Mouse (Mus musculus): ENCODE measurements around the gene Gm5108.

Gm5108 gene

DNA sequence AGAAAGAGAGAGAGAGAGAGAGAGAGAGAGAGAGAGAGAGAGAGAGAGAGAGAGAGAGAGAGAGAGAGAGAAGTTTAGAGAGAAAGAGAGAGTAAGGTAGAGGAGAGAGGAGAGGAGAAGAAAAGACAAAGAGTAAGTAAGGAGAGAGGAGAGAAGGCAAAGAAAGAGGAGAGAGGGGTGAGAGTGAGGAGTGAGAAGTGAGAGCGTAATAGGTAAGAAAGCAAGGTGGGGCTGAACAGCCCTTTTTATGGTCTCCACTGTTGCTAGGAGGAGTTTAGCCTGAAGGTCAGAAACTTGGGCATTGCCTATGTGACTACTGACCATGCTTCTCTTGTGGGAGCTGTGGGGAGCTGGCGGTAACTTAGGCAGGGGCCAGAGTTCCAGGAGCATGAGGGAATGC, at the start of gene Gm5108:
TSS of gene Gm5108 (plus strand) at position 301 of the 400 bp plus-strand sequence.
- in situ Hi-C loops (cut with MboI; ENCODE audit: unreplicated experiment in 2 of 2) = no loop called here

DNA sequence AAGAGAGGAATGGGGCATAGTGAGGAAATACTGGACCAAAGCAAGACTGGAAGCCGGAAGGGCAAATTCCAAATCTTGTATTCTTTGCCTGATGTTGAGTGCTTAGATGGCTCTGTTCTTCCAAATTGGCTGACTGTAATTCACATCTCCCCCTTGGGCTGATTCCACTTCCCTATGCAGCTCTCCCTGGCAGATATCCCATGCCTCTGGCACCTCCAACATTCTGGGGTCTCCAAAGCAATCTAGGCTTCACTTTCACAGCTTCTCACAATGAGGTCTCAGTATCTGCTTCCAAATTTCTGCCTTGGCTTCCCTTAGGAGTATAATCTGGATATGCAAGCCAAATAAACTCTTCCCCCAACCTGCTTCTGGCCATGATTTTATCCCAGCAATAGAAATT, 42.5 kb upstream of the Gm5108 start:
- in situ Hi-C loops (cut with MboI; ENCODE audit: unreplicated experiment in 2 of 2) = no loop called here

DNA sequence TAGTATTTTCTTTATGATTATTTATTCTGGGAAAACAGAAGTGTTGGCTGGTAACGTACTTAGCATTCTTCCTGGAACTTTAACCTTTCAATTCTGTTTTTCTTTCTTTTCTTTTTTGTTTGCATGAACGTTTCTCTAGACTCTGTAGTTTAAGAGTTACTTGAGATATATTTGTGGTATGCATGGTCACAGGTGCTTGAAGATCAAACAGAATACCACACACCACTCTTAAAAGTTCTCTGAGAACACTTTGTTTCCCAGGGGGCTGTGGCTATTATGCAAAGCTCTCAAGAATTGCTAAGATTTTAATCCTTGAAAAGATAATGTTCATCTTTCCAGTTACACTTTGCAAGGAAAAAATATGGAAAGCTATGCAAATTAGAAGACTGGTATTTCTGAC, 36.9 kb upstream of the Gm5108 start:
- in situ Hi-C loops (cut with MboI; ENCODE audit: unreplicated experiment in 2 of 2) = no loop called here

DNA sequence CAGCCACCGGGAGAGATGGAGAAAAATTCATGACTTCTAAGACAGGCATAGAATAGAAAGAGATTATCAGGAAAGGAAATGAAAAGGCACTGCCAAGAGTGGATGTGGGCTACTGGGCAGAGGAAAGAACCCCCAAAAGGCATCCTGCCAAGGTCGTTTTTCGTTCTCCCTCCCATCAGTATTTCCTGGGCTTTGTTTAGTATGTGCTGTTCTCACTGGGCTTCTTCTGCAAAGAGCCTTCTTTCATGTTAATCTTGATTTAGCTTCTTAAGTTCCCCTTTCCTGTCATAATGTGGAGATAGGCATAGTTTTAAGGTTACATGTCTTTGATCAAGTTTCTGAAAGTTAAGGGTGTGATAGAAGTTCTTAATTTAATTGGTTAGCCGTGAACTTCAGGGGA, 10.9 kb upstream of the Gm5108 start:
- in situ Hi-C loops (cut with MboI; ENCODE audit: unreplicated experiment in 2 of 2) = no loop called here

DNA sequence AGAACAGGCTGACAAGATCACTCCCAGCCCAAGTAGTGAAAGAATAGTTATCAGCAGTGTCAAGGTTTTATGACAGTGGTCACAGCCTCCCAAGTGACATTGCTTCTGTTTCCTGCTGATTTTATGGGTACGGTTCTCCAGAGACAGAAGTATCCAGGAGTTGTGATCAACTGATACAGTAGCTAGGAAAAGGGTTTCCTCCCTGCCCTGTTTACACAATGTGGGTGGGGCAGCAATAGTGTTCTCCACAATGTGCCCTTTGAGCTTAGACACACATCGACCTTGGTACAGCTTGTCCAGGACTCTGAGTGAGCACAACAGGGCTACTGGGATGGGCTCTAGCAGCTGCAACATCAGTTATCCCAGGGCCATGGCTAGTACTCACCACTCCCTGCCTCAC, 9.8 kb upstream of the Gm5108 start:
- in situ Hi-C loops (cut with MboI; ENCODE audit: unreplicated experiment in 2 of 2) = no loop called here

DNA sequence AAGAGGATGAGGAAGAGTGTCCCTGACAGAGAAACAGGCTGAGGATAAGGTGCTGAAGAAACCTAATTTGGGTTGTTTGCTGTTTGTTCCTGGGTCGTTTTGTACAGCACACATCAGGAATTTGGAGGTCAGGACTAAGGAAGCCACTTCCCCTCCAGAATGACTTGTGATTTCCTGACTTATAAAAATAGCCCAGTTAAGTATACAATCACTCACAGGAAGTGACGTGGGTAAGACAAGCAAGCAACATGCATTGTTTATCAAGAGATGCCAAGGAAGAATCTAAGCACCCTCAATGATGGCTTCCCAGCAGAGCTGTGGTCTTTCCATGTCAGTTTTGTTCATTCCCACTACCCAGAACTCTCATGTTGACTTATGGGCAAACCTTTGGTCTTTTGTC, 1.7 kb downstream of the Gm5108 start:
- in situ Hi-C loops (cut with MboI; ENCODE audit: unreplicated experiment in 2 of 2) = no loop called here

DNA sequence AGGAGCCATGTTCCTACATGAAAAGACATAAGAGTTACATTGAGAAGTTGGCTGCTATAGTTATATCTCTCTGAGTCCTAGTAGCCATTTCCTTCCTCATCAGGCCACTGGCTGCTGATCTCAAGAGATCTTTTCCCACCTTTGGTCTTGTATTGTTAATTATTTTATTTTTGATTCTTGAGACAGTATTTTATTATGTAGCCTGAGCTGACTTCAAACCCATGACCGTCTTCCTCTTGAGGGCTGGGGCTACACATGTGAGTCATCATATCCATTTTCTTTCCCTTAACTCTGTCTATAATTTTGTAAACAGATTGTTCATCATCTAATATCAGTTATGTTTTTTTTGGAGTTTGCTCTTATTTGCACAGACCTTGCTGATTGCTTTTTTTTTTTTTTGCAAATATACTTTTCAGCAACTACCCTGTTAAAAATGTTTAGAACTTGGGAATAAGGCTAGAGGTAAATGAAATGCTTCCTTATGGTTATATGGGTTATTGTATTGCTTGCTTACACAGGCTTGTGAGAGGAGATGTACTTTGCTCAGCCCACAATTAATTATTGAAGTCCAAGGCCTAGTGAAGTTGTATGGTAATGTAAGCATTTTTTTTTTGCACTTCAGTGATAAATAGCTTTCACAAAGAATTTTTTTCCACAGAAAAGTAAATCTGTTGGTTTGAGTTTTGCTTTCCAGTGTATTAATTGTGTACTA, 2.8 kb downstream of the Gm5108 start:
- in situ Hi-C loops (cut with MboI; ENCODE audit: unreplicated experiment in 2 of 2) = no loop called here

DNA sequence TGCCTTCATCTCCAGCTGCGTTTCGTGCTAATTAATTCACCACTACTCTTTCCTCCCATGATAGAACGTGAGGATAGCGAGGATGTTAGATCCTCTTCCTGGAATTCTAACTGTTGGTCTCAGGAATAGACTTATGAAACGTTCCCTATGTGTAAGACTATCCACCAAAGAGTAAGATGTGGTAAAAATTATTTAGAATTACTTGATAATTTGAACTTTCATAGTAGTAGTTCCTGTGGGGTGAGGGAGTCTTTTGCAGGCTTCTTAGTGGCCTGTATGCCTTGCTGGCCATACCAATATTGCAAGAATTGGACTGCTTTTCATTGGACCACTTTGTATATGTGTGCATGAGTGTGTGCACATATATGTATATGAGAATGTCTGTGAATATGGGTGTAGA, 4.9 kb downstream of the Gm5108 start, which contains the start of gene Gm21905:
TSS of gene Gm21905 (minus strand) at position 101 of the 400 bp plus-strand sequence.
- in situ Hi-C loops (cut with MboI; ENCODE audit: unreplicated experiment in 2 of 2) = no loop called here

DNA sequence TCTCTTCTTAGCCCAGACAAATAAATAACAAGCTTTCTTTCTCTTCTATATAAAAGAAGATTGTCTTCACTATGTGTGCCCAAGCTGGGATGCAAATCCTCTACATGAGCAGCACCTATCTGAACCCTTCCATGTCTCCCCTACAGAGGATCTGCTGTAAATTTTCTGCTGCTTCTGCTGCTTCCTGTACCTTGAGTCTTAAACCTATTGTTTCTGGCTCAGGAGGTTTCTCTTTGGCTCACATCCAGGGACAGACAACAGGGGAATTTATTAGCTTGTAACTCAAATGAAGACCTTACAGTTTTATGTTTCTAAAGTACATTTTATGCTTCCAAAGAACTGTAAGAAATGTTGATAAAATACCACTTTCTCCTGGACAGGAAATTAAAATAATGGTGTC, 5.5 kb downstream of the Gm5108 start:
- in situ Hi-C loops (cut with MboI; ENCODE audit: unreplicated experiment in 2 of 2) = no loop called here

DNA sequence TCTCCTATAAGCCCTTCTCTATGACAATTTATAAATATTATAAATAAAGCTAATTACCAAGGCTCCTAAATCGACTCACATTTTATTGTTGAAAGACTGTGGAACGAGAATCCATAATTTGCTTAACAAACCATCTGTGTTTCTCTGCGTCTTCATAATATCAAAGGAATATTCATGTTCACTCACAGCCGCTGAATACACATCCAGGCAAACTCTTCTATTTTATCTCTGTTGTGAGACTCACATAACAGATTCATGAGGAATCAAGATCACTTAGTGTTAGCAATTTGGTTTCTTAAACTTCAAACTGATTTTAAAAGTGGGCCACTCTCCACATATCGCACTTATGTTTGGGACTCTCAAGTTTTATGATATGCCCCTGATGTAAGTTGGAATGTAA, 6.6 kb downstream of the Gm5108 start:
- in situ Hi-C loops (cut with MboI; ENCODE audit: unreplicated experiment in 2 of 2) = no loop called here

DNA sequence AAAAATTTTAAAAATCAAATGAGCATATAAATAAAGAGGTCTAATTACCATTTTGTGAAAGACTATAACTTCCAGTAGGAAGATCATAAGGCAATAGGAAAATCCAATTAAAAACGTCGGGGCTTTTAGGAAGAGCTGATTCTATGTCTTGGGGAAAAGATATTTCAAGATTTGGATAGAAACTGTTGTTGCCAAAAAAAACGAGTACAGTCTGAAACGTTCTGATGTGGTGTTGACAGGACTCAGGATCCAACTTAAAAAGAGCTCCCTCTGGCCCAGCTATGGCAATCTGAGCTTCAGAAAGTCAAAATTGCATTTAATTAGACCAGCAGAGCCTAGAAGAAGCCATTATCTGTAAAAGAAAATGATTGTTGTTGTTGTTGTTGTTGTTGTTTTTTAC, 12.6 kb downstream of the Gm5108 start:
- in situ Hi-C loops (cut with MboI; ENCODE audit: unreplicated experiment in 2 of 2) = loop anchor here in 1 of 2 experiments (5.0 kb wide), 1 partner anchor 197 kb away; no protein-coding TSS in a partner anchor

DNA sequence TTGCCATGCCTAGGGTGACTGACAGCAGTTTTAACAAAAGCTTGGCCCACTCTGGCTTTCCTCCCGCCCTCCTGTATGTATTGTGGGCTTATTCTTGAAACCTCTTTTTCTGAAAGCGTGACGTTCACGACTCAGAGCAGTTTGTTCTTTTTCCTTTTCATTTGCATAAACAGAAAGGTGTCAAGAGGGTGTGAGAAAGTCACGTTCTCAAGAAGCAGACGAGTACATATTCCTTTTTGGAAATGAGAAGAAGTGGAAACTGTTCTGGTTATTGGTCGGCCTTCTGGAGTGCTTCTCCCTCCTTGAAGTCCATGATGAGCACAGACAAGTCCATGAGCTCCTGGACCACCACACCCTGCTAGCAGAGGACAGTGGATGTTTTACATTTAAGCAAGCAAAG, 14.0 kb downstream of the Gm5108 start:
- in situ Hi-C loops (cut with MboI; ENCODE audit: unreplicated experiment in 2 of 2) = no loop called here

DNA sequence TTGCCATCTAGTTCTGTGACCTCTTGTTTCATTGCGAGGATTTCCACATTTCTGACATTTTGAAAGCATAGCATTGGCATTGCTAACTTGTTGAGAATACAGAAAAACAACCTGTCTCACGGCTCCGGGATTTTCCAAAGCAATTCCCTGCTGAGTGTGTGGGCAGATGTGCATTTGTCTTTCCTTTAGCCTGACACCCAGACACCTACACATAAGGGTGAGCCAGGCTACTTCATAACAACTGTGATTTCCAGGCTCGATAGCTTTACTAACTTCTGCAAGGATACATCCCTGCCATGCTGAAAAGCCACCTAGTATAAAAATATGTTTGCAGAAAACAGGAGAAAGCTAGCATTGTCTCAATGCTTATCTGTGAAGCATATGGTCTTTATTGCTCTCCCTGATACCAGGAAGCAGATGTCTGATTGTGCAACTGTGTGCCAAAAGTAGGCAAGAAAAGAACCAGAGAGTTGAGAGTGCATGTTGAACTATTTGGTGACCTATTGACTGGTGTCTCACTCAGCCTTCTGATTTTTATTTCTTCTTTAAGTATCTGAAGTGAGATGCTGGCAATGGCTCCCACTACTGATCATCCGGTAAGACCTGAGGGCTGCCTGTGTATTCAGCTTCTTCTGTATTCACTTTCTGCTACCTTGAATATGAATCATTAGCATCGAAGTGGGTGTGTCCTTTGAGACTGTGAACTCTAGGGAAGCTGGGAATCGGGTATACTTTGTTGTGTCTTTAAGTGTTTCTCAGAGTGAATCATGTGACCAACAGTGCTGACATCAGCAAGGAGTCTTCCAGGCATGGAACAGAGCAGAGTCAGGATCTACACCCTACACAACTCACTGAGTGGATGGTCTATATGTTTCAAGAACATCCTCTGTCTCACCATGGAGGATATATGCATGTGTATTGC, 20.5 kb downstream of the Gm5108 start:
- in situ Hi-C loops (cut with MboI; ENCODE audit: unreplicated experiment in 2 of 2) = no loop called here

DNA sequence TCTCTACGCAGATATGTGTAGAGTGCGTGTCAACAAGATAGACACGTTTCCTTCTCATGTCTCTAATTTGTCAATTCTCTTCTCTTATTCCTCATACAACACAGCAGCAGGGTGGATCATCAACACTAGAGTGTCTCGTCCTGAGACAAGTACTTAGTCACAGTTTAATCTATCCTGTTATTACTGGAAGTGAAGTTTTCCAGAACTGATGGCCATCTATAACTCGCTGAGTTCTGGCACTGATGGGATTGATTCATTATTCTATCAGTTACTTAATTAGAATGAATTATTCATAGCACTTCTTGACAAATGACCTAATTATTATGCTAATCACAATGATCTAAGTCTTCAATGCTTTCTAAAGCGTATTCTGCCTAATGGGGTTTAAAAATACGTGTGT, 28.1 kb downstream of the Gm5108 start:
- in situ Hi-C loops (cut with MboI; ENCODE audit: unreplicated experiment in 2 of 2) = no loop called here

DNA sequence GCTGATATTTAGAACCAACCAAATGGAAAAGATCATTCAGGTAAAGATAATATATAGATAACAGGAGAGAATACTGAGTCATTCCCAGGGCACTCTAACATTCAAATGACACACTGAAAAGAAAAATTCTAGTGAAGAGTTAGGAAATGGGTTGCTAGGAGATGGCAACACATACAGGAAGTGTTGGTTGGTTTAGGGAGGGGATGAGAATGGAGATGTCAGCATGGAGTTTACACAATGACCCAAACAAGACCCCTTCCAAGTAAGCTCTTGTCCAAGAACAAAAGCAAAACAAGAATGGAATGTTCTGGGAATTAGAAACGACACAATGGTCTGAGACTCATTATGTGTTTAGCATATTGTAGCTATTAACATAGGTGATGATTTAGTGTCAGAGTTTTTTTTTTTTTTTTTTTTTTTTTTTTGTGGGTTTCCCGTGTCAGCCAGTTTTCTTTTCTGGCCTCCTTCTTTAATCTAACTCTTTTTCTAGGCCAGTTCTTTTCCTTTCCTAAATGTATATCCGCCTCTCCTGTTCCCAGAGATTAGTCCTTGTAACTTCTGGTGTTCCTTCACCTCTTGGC, 40.6 kb downstream of the Gm5108 start:
- in situ Hi-C loops (cut with MboI; ENCODE audit: unreplicated experiment in 2 of 2) = no loop called here

DNA sequence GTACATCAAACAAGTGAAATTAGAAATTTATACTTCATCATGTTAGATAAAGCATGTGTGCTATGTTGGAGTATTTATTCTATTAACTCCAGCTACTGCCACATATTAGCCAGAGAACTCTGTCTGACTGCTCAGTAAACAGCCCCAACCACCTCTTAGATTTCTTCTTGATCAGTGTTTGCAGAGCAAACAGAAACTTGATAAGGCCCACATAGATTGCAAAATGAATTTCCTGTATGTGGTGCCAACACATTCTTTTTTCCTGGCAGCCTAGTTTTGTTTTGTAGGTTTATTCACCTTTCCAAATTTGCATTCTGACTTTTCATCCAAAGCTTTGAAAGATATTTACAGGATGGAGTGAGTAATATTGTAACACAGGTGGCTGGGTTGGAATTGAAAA, 49.0 kb downstream of the Gm5108 start:
- in situ Hi-C loops (cut with MboI; ENCODE audit: unreplicated experiment in 2 of 2) = no loop called here

DNA sequence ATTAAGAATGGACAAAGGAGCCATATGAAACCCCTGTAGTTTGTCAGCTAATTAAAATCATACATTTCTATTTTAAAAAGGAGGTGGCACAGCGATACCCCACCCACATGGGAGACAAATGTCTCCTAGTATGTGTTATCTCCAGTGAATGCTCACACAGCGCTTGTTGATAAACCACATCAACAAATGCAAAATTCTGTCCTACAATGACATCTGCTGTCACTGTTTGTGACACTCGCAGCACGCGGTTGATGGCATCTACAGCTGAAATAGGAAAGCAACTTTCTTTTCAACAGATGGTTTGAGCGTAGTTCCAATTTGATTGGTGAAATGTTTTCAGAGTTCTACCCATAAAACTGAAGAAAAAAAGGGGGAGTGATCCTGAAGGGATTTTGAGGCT, 61.1 kb downstream of the Gm5108 start:
- in situ Hi-C loops (cut with MboI; ENCODE audit: unreplicated experiment in 2 of 2) = loop anchor here in 1 of 2 experiments (25.0 kb wide), 1 partner anchor 740 kb away; the partner anchor contains the start of gene Tmem33

DNA sequence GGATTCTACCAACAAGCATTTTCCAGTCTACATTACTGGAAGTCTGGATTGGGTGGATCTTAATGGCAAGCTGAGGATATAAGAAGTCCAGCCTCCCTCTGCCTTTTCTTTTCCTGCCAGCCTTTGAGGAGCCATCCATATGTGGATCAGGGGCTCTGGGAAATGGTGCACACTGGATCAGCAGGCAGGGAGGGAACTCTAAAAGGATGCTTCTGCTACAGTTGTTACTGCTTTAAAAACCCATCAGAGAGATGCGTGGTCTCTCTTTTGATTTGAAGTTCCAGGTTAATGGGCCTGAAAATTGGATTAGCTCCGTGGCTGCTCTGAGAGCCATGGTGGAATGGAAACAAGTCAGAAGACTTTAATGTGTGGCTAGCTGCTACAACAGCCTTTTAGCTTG, 62.4 kb downstream of the Gm5108 start:
- in situ Hi-C loops (cut with MboI; ENCODE audit: unreplicated experiment in 2 of 2) = loop anchor here in 1 of 2 experiments (25.0 kb wide), 1 partner anchor 742 kb away; the partner anchor contains the start of gene Tmem33

DNA sequence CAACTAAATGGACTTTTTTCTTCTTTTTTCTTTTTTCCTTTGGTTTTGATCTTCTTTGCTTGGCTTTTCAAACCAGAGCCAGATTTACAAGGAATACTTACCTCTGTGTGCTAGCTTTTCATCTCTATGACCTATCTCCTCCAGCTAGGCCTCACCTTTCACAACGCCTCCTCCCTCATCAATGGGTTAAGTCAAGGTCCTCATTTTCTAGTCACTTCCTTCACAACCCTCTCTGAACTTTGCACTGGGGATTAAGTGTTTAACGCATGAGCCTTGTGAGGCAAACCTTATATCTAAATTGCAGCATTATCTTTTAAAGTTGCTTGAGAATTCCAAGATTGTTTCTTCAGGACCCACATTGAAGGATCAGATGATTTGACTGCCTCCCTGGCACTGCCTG, 63.0 kb downstream of the Gm5108 start:
- in situ Hi-C loops (cut with MboI; ENCODE audit: unreplicated experiment in 2 of 2) = loop anchor here in 1 of 2 experiments (25.0 kb wide), 1 partner anchor 742 kb away; the partner anchor contains the start of gene Tmem33

DNA sequence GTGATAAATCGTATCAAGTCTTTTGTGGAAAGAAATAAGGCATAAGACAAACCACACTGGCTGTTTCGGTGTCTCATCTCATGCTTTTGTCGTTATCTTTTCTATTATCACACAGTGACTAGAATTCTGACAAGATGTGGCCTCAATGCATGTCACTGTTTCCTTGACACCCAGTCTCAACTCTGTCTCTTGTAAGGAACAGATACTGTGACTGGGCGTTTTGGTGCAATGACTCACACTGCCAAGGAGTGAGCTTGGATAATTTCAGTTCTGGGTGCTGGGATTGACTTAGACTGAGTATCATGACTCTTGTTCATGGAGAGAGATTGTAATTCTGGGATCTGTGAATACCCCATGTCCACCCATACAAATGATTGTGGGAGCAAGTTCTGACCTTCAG, 65.6 kb downstream of the Gm5108 start:
- in situ Hi-C loops (cut with MboI; ENCODE audit: unreplicated experiment in 2 of 2) = loop anchor here in 1 of 2 experiments (25.0 kb wide), 1 partner anchor 745 kb away; the partner anchor contains the start of gene Tmem33

DNA sequence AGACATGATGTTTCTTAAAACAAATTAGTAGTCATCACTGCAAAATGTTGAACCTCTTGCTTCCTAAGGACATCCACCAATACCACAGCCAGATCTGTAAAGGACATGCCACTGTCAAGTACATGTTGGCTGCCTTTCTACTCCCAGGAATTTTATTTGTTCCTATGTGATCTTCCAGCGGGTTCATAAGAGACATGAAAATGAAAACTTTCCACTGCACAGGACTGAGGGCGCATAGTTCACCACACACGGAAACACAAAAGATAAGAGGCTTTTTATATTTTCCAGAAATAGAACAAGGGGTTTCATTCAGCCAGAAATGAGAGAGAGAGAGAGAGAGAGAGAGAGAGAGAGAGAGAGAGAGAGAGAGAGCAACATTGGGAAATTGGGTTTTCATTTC, 70.1 kb downstream of the Gm5108 start:
- in situ Hi-C loops (cut with MboI; ENCODE audit: unreplicated experiment in 2 of 2) = loop anchor here (5.0 to 25.0 kb wide), 3 partner anchors 254 to 749 kb away; partner anchors contain the start of gene Tmem33 (in 1 of the 2)
